Mouse (Mus musculus) limb, embryonic 14.5 days (tissue): ENCODE results near the gene Diaph3. TPM values are rescaled to one million over a fixed set of nuclear protein-coding genes. Genes with fewer than 3 reads are reported as not detected.

Experiments used
- ATAC-seq: fragments of 200-750 bp; cut with Nextera tagmentation; 2 replicates; pipeline ENCODE4 v1.8.0; 2017; ENCODE audit warnings: low read depth, moderate number of reproducible peaks, moderate TSS enrichment; ENCODE audit not compliant: low FRiP score
- DNase-seq: peaks from one replicate; pipeline ENCODE4 v3.0.0-alpha.2; 2015; ENCODE audit warnings: low spot score
- H3K27ac ChIP-seq: fragments of 300-500 bp; sonication (generic); replicated peaks from 2 replicates; pipeline ENCODE4 v1.5.1; 2014; ENCODE audit warnings: low read depth, mild to moderate bottlenecking, low read length, moderate library complexity, mixed read lengths
- H3K27me3 ChIP-seq: fragments of 300-500 bp; sonication (generic); 2 replicates; pipeline ENCODE4 v1.6.1; 2014; ENCODE audit warnings: low read length, mixed read lengths; ENCODE audit not compliant: control insufficient read depth, insufficient read depth
- H3K36me3 ChIP-seq: fragments of 300-500 bp; sonication (generic); 2 replicates; pipeline ENCODE4 v1.6.1; 2014; ENCODE audit warnings: mild to moderate bottlenecking, low read length, moderate library complexity, mixed read lengths; ENCODE audit not compliant: control insufficient read depth, insufficient read depth
- H3K4me1 ChIP-seq: fragments of 300-500 bp; sonication (generic); 2 replicates; pipeline ENCODE4 v1.6.1; 2014; ENCODE audit warnings: antibody characterized with exemption, low read length, mixed read lengths; ENCODE audit not compliant: control insufficient read depth, insufficient read depth
- H3K4me2 ChIP-seq: fragments of 300-500 bp; sonication (generic); replicated peaks from 2 replicates; pipeline ENCODE4 v1.6.1; 2014; ENCODE audit warnings: low read depth, mild to moderate bottlenecking, low read length, moderate library complexity; ENCODE audit not compliant: severe bottlenecking
- H3K4me3 ChIP-seq: fragments of 300-500 bp; sonication (generic); replicated peaks from 2 replicates; pipeline ENCODE4 v1.5.1; 2014; ENCODE audit warnings: low read length
- H3K9ac ChIP-seq: fragments of 300-500 bp; sonication (generic); 2 replicates; pipeline ENCODE4 v1.6.1; 2014; ENCODE audit warnings: mild to moderate bottlenecking, low read depth, low read length, moderate library complexity; ENCODE audit not compliant: severe bottlenecking
- H3K9me3 ChIP-seq: fragments of 300-500 bp; sonication (generic); 2 replicates; pipeline ENCODE4 v1.6.1; 2016; ENCODE audit warnings: low read length; ENCODE audit not compliant: control insufficient read depth
- POLR2A ChIP-seq: fragments of 200-500 bp; IDR thresholded peaks from 2 replicates; pipeline ENCODE4 v1.8.0; 2012; ENCODE audit warnings: inconsistent platforms, mild to moderate bottlenecking, moderate library complexity, borderline replicate concordance; ENCODE audit not compliant: insufficient read depth, insufficient read length; ENCODE audit errors: extremely low read depth
- WGBS: fragments of 180-500 bp; shearing (Covaris S2); extraction: QIAGEN DNeasy Blood & Tissue Kit; methylation state at CpG from one replicate; pipeline ENCODE4 v1.1.7; 2014; 5-methylcytosine and 5-hydroxymethylcytosine counted together
- polyA plus RNA-seq, 2 experiments: library from polyadenylated mRNA; depleted of rRNA in 1 of 2; stranded (reverse) in 1 of 2; unstranded in 1 of 2; fragments of >200 nt; fragmentation: Nextera tagmentation in 1 of 2; extraction: Ambion mirVana in 1 of 2; gene quantifications; 2 replicates each; pipeline versions ENCODE4 v1.2.1 to v1.2.3; 2012 to 2014

Gene Diaph3
- polyA plus RNA-seq, 2 experiments: 7.3 to 10.5 TPM

DNA sequence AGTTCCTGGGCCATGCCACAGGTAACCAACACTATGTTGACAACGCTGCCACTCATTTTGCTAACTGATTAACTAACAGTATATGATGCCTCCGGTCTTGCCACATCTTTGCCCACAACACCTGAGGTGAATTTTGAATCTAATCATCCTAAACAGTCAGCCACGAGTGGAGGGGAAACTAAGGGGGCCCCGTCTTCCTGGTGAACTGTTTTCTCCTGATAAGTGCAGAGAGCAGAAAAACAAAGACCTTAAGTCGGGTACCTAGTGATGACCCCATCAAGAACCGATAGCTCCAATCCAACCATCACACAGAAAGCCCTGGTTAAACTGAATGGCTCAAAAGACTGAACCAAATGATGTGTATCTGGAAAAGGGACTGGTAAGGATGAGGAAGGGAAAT is 8.6 kb upstream of the Diaph3 start:
- H3K36me3 ChIP-seq: no peaks in the 10 kb centered on the region
- no peak overlapping the region for H3K9ac ChIP-seq
- no peaks in the 10 kb centered on the region for H3K27me3 ChIP-seq
- TF ChIP-seq POLR2A: no peak
- no peaks in the 10 kb centered on the region for H3K9me3 ChIP-seq
- H3K27ac ChIP-seq: no peak overlapping the region
- DNase-seq (no peak), ATAC-seq (no peak)
- H3K4me3 ChIP-seq: no peak overlapping the region
- H3K4me1 ChIP-seq: no peaks in the 10 kb centered on the region
- 83% methylated on average over 6 of the region's 6 CpGs for WGBS
- H3K4me2 ChIP-seq: no peak overlapping the region

DNA sequence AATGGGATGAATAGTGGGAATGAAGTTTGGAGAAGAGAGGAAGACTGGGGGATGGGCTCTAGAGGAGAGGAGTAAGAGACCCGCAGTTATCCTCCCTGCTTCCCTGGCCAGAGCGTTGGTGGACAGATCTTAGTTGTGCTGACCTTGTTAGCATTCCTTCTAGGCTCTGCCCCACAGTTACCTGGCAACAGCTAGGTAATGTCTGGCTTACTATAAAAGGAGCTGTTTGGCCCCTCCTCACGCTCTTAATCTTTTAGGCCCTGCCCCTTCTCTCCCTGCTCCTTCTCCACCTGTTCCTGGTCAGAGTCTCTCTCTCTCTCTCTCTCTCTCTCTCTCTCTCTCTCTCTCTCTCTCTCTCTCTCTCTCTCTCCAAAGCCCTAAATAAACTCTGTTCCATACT is 5.7 kb upstream of the Diaph3 start:
- no peak overlapping the region for H3K27ac ChIP-seq
- WGBS: 32% methylated on average over 3 of the region's 3 CpGs
- TF ChIP-seq POLR2A: no peak
- no peak for DNase-seq
- 0 out of 2 replicates have a peak, but pooled peaks cover under 1% of the 10 kb centered on the region for H3K4me1 ChIP-seq
- ATAC-seq: no peak
- H3K9me3 ChIP-seq: no peaks in the 10 kb centered on the region
- no peak overlapping the region for H3K4me3 ChIP-seq
- no peaks in the 10 kb centered on the region for H3K27me3 ChIP-seq
- H3K36me3 ChIP-seq: no peaks in the 10 kb centered on the region
- no peak overlapping the region for H3K4me2 ChIP-seq
- no peak overlapping the region for H3K9ac ChIP-seq

DNA sequence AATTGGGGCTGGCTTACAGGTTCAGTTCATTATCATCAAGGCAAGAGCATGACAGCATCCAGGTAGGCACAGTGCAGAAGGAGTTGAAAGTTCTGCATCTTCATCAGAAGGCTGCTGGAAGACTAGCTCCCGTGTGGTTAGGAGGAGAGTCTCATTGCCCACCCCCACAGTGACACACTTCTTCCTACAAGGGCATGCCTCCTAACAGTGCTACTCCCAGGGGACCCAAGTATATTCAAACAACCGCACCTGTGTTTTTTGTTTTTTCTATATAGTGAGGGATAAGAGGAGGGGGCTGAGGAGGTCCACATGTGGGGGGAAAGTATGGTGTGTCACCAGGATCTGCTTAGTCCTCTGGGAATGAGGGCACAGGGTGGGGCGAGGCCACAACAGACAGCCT is 4.3 kb upstream of the Diaph3 start:
- Histone ChIP-seq H3K9ac (no peak overlapping the region), H3K27ac (no peak overlapping the region), H3K36me3 (no peaks in the 10 kb centered on the region), H3K4me3 (no peak overlapping the region), H3K4me1 (0 out of 2 replicates have a peak, but pooled peaks cover 4% of the 10 kb centered on the region), H3K27me3 (no peaks in the 10 kb centered on the region), H3K4me2 (no peak overlapping the region), H3K9me3 (no peaks in the 10 kb centered on the region)
- 73% methylated on average over 3 of the region's 3 CpGs for WGBS
- no peak for TF ChIP-seq POLR2A
- DNase-seq (no peak), ATAC-seq (no peak)

DNA sequence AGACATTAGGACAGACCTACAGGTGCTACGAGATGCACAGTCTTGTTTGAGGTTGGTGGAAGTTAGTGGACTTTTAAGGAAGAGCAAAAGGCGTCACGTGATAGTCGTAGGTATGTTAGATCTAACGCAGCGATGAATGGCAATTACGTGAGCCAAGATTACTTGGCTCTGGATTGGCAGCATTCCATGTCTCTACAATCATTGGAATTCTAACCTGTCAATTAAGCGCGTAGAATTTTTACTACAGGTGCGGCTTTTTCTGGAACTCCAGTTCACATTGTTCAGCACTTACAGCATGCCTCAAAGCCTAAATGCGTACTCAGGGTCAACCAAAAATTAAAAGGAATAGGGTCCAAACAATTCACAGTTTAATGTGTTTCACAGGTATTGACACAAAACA is 742 bp upstream of the Diaph3 start:
- ATAC-seq: no peak
- peak; percentile 24 for DNase-seq
- no peaks in the 10 kb centered on the region for H3K36me3 ChIP-seq
- H3K4me3 ChIP-seq: peak overlapping the region; percentile 72
- 73% methylated on average over 11 of the region's 11 CpGs for WGBS
- no peaks in the 10 kb centered on the region for H3K27me3 ChIP-seq
- no peaks in the 10 kb centered on the region for H3K9me3 ChIP-seq
- no peak overlapping the region for H3K27ac ChIP-seq
- no peak overlapping the region for H3K9ac ChIP-seq
- peak overlapping the region; percentile 88 for H3K4me2 ChIP-seq
- TF ChIP-seq POLR2A: no peak
- H3K4me1 ChIP-seq: 0 out of 2 replicates have a peak, but pooled peaks cover 4% of the 10 kb centered on the region

DNA sequence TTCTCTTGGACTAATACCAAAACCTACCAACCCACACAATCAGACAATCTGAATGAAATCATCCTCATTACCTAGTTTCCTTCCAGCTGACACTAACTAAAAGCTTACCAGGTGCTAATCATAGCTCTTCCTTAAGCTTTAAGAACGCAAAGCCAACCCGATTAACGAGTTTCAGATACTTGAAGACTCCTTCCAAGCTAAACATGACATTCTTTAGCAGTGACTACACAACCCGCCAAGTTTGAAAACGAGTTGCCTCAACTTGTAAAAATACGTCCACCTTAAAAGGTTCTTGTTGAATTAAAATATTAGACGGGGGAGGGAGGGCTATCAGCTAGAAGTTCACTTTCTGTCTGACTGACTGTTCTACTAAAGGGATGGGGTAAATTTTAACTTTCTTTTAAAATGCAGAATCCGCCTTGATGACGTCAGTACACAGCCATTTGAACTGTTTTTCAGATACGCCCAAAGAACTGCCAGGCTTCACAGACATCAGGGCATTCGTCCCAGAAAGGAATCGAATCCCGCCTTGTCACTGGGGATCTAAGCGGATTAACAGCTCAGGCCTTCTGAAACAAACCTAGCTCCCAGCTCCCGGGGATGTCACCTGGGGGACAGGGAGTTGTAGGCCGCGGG is 590 bp downstream of the Diaph3 start:
- H3K4me2 ChIP-seq: peak overlapping the region; percentile 88
- H3K27ac ChIP-seq: 0 out of 2 replicates have a peak overlapping the region, but pooled peaks have one; percentile 43
- H3K27me3 ChIP-seq: no peaks in the 10 kb centered on the region
- WGBS: 3% methylated on average over 17 of the region's 17 CpGs
- H3K4me1 ChIP-seq: 0 out of 2 replicates have a peak, but pooled peaks cover 4% of the 10 kb centered on the region
- peak overlapping the region; percentile 72 for H3K4me3 ChIP-seq
- H3K9me3 ChIP-seq: no peaks in the 10 kb centered on the region
- no peak for TF ChIP-seq POLR2A
- peak overlapping the region; percentile 70 for H3K9ac ChIP-seq
- no peaks in the 10 kb centered on the region for H3K36me3 ChIP-seq
- ATAC-seq (peak; percentile 20; the same call in 1 of the 2 replicates), DNase-seq (peak; percentile 66)
